Mouse (Mus musculus) midbrain, embryonic 13.5 days (tissue): ENCODE data around the gene Sec23b. TPM values are rescaled to one million over a fixed set of nuclear protein-coding genes. Genes with fewer than 3 reads are reported as not detected.

Source experiments
- ATAC-seq: fragments of 200-750 bp; cut with Nextera tagmentation; 2 replicates; pipeline ENCODE4 v1.8.0; 2017; ENCODE audit warnings: mild to moderate bottlenecking, moderate TSS enrichment, moderate library complexity
- H3K27ac ChIP-seq: fragments of 300-500 bp; sonication (generic); 2 replicates; pipeline ENCODE4 v1.5.1; 2015; ENCODE audit warnings: inconsistent platforms, mild to moderate bottlenecking, moderate library complexity
- H3K27me3 ChIP-seq: fragments of 300-500 bp; sonication (generic); 2 replicates; pipeline ENCODE4 v1.6.1; 2015; ENCODE audit warnings: mild to moderate bottlenecking, inconsistent platforms
- H3K36me3 ChIP-seq: fragments of 300-500 bp; sonication (generic); 2 replicates; pipeline ENCODE4 v1.6.1; 2015; ENCODE audit warnings: mild to moderate bottlenecking, inconsistent platforms
- H3K4me1 ChIP-seq: fragments of 300-500 bp; sonication (generic); replicated peaks from 2 replicates; pipeline ENCODE4 v1.6.1; 2015; ENCODE audit warnings: inconsistent platforms
- H3K4me2 ChIP-seq: fragments of 300-500 bp; sonication (generic); replicated peaks from 2 replicates; pipeline ENCODE4 v1.6.1; 2015; ENCODE audit warnings: moderate library complexity, mild to moderate bottlenecking, inconsistent platforms
- H3K4me3 ChIP-seq: fragments of 300-500 bp; sonication (generic); replicated peaks from 2 replicates; pipeline ENCODE4 v1.5.1; 2015; ENCODE audit warnings: mild to moderate bottlenecking, inconsistent platforms
- H3K9ac ChIP-seq: fragments of 300-500 bp; sonication (generic); replicated peaks from 2 replicates; pipeline ENCODE4 v1.6.1; 2015; ENCODE audit warnings: mild to moderate bottlenecking, inconsistent platforms
- H3K9me3 ChIP-seq: fragments of 300-500 bp; sonication (generic); 2 replicates; pipeline ENCODE4 v1.6.1; 2016; ENCODE audit warnings: mild to moderate bottlenecking, inconsistent platforms
- WGBS: fragments of 180-500 bp; shearing (Covaris S2); methylation state at CpG from one replicate; pipeline ENCODE4 v1.1.7; 2015; 5-methylcytosine and 5-hydroxymethylcytosine counted together
- polyA plus RNA-seq: library from polyadenylated mRNA; unstranded; fragments of >200 nt; fragmentation: Nextera tagmentation; extraction: Ambion mirVana; gene quantifications from 2 replicates; pipeline ENCODE4 v1.2.1, GENCODE M21; 2015

Sec23b gene
- polyA plus RNA-seq, 1 experiment from 2014 or later: 81.1 TPM

GRCm38 (mm10) chr2:144617074-144617874 lies 61.2 kb downstream of the Sec23b start:
- Histone ChIP-seq H3K9ac (no peak overlapping the region), H3K4me2 (no peak overlapping the region), H3K4me1 (no peaks in the 10 kb centered on the region), H3K4me3 (no peak overlapping the region), H3K36me3 (no peaks in the 10 kb centered on the region), H3K27me3 (no peaks in the 10 kb centered on the region), H3K9me3 (0 out of 2 replicates have a peak, but pooled peaks cover 6% of the 10 kb centered on the region), H3K27ac (no peak overlapping the region)
- 92% methylated on average over 16 of the region's 16 CpGs for WGBS
- ATAC-seq: no peak

GRCm38 (mm10) chr2:144621491-144621890 lies 65.5 kb downstream of the Sec23b start:
- Histone ChIP-seq H3K4me2 (no peak overlapping the region), H3K9ac (no peak overlapping the region), H3K4me1 (no peaks in the 10 kb centered on the region), H3K27ac (no peak overlapping the region), H3K4me3 (no peak overlapping the region), H3K36me3 (0 out of 2 replicates have a peak, but pooled peaks cover 3% of the 10 kb centered on the region), H3K27me3 (no peaks in the 10 kb centered on the region), H3K9me3 (no peaks in the 10 kb centered on the region)
- no peak for ATAC-seq
- WGBS: 32% methylated on average over 6 of the region's 6 CpGs

GRCm38 (mm10) chr2:144633551-144633950 lies 77.5 kb downstream of the Sec23b start:
- H3K27ac ChIP-seq: no peak overlapping the region
- no peak overlapping the region for H3K9ac ChIP-seq
- H3K4me3 ChIP-seq: no peak overlapping the region
- H3K9me3 ChIP-seq: no peaks in the 10 kb centered on the region
- no peaks in the 10 kb centered on the region for H3K4me1 ChIP-seq
- no peak; the same call in 1 of the 2 replicates for ATAC-seq
- 88% methylated on average over 2 of the region's 2 CpGs for WGBS
- no peak overlapping the region for H3K4me2 ChIP-seq
- peaks cover 6% of the 10 kb centered on the region; the same call in 1 of the 2 replicates for H3K36me3 ChIP-seq
- no peaks in the 10 kb centered on the region for H3K27me3 ChIP-seq

DNA sequence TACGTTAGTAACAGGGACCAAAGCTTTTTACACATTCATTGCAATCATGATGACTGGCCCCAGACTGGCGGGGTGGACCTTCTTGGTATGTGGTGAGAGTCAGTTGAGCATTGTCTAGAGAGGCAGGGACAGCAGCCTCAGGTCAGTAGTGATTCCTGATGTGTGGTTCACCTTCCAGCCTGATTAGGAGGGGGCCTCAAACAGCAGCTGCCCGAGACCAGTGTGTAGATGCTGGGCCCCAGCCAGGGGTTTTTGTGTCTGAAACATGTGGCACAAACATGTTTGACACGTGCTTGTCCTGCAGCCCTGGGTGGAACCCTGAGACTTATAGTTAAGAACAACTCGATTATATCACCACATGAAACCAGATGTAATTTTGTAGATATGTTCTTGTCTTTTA lies 78.2 kb downstream of the Sec23b start:
- Histone ChIP-seq H3K4me1 (no peaks in the 10 kb centered on the region), H3K27me3 (no peaks in the 10 kb centered on the region), H3K4me2 (no peak overlapping the region), H3K9me3 (no peaks in the 10 kb centered on the region), H3K4me3 (no peak overlapping the region), H3K9ac (no peak overlapping the region), H3K36me3 (peaks cover 6% of the 10 kb centered on the region; the same call in 1 of the 2 replicates), H3K27ac (no peak overlapping the region)
- ATAC-seq: no peak
- WGBS: 78% methylated on average over 5 of the region's 5 CpGs

DNA sequence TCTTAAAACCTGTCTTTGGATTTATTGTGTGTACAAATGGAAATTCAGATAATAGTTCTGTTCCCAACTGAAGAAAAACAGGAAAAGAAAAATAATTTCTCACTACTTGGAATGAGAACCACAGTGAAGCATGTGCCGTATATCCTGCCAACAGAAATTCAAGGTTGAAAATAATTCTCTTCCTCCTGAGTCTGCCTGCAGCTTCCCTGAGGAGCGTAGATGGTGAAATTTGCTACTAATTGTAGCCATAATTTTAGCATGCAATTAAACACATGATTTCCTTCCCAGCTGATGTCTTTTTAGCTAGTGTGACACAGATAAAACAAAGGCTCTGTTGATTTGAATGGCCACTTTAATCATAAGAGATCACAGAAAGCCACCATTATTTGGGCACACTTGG lies 78.7 kb downstream of the Sec23b start:
- ATAC-seq: no peak

DNA sequence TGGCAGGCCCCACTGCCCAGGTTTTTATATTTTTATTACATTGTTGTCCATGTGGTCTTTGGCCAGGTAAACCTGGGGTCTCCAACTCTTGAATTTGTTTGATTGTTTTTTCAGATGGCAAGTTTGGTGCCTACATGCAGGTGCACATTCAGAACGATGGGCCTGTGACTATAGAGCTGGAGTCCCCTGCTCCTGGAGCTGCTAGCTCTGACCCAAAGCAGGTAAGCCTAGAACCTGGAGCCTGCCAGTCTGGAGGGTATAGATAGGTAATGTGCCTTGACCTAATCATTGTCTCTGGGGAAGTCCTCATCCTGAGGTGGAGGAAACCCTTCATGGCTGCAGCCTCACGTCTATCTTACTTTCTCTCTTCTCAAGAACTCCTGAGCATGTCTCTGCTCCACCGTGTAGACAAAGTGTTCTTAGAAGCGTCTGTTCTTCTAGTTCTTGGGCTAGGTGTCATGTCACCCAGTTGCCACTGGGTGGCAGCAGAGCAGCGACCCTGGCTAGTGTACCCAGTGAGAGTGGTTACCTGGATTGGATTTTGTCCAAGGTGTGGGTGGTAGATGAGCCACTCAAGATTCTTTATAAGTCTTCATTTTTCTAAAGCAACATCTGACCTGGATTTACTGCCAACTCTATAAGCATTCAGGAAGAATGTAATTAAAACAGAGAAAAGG lies 79.8 kb downstream of the Sec23b start:
- H3K36me3 ChIP-seq: peaks cover 6% of the 10 kb centered on the region; the same call in 1 of the 2 replicates
- no peak overlapping the region for H3K4me2 ChIP-seq
- no peak overlapping the region for H3K4me3 ChIP-seq
- H3K27ac ChIP-seq: 0 out of 2 replicates have a peak overlapping the region, but pooled peaks have one; percentile 25
- no peaks in the 10 kb centered on the region for H3K27me3 ChIP-seq
- peaks cover 5% of the 10 kb centered on the region for H3K4me1 ChIP-seq
- H3K9ac ChIP-seq: no peak overlapping the region
- peak; percentile 73 for ATAC-seq
- 25% methylated on average over 5 of the region's 5 CpGs for WGBS
- no peaks in the 10 kb centered on the region for H3K9me3 ChIP-seq

More for the DNA sequence above, 78.7 kb downstream of the Sec23b start:
- no peak overlapping the region for H3K4me3 ChIP-seq
- H3K4me2 ChIP-seq: no peak overlapping the region
- WGBS: 75% methylated on average over 2 of the region's 2 CpGs
- no peaks in the 10 kb centered on the region for H3K27me3 ChIP-seq
- H3K4me1 ChIP-seq: no peaks in the 10 kb centered on the region
- no peak overlapping the region for H3K9ac ChIP-seq
- peaks cover 6% of the 10 kb centered on the region; the same call in 1 of the 2 replicates for H3K36me3 ChIP-seq
- H3K9me3 ChIP-seq: no peaks in the 10 kb centered on the region
- no peak overlapping the region for H3K27ac ChIP-seq

GRCm38 (mm10) chr2:144637204-144637603 lies 81.2 kb downstream of the Sec23b start:
- H3K9ac ChIP-seq: no peak overlapping the region
- H3K4me3 ChIP-seq: no peak overlapping the region
- no peaks in the 10 kb centered on the region for H3K9me3 ChIP-seq
- H3K4me1 ChIP-seq: peaks cover 5% of the 10 kb centered on the region
- H3K36me3 ChIP-seq: peaks cover 5% of the 10 kb centered on the region; the same call in 1 of the 2 replicates
- no peaks in the 10 kb centered on the region for H3K27me3 ChIP-seq
- H3K4me2 ChIP-seq: no peak overlapping the region
- WGBS: 91% methylated on average over 4 of the region's 4 CpGs
- H3K27ac ChIP-seq: no peak overlapping the region
- ATAC-seq: no peak

DNA sequence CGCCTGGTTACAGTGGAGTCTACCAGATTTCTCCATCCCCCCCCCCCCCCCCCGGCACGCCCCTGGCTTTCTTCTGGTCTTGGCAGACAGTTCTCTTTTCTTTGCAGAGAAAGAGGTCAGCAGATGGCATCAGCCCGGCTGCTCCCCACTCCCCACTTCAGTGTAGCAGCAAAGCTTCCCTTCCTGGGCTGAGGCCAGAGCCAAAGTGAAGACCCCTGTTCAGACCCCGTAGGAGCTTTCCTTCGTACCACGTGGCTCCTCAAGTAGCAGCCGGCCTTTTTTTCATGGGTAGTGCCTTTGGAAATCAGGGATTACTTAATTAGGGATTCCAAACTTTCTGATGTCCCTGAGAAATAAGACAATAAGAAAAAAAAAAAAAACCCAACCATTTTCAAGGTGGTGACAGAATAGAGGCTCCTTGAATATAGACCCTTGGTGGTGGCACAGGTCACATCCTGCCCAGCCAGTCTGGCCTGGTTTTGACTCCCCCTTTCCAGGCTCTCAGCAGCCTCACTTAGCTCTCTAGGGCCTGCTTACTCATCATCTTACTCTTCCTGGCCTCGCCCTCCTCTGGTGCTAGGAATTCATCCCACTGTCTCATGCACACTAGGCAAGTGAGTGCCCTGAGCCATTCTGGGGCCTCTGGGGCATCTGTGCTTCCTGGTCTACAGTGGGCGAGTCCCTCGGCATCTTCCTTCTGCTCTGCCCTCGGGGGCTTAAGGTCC lies 81.8 kb downstream of the Sec23b start:
- WGBS: 83% methylated on average over 12 of the region's 12 CpGs
- no peaks in the 10 kb centered on the region for H3K36me3 ChIP-seq
- no peak overlapping the region for H3K4me3 ChIP-seq
- H3K9ac ChIP-seq: no peak overlapping the region
- H3K4me1 ChIP-seq: peaks cover 5% of the 10 kb centered on the region
- H3K9me3 ChIP-seq: no peaks in the 10 kb centered on the region
- no peaks in the 10 kb centered on the region for H3K27me3 ChIP-seq
- H3K4me2 ChIP-seq: no peak overlapping the region
- ATAC-seq: no peak
- no peak overlapping the region for H3K27ac ChIP-seq

DNA sequence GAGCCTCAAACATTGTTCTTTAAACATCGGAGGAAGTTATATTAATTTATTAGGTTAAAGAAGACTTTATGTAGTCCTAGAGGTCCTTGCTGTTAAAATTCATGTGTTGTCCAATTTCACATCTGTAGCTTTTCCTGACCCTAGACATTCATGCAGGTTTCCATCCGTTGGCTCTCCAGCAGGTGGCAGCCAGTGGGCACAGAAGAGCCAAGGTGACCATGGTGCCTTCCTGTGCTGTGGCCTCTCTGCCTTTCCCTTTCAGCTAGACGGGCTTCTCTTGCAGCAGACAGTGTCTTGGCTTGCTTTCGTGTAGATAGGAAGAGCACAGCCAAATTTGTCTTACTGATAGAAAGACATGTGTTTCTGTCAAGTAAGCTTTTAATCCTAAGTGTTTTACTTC lies 82.7 kb downstream of the Sec23b start:
- 68% methylated on average over 4 of the region's 4 CpGs for WGBS
- no peaks in the 10 kb centered on the region for H3K36me3 ChIP-seq
- no peak overlapping the region for H3K4me3 ChIP-seq
- peaks cover 5% of the 10 kb centered on the region for H3K4me1 ChIP-seq
- no peaks in the 10 kb centered on the region for H3K9me3 ChIP-seq
- no peaks in the 10 kb centered on the region for H3K27me3 ChIP-seq
- H3K4me2 ChIP-seq: no peak overlapping the region
- H3K27ac ChIP-seq: no peak overlapping the region
- no peak overlapping the region for H3K9ac ChIP-seq
- no peak for ATAC-seq

DNA sequence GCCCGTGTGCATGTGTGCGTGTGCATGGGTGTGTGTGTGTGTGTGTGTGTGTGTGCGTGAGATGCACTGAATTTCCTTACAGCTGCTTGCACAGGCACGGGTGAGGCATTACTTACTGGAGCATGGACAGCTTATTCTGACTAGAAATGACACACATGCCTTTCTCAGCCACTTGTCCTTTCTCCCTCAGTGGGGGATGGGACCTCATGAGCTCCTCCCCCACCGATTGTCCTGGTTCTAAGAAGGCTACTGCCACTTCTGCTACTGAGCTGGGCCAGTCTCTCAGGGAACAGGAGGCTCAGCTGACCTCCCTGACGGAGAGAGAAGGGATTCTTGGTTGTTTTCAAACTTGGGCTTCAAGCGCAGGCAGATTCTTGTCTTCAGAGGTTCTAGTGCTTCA lies 84.1 kb downstream of the Sec23b start:
- no peaks in the 10 kb centered on the region for H3K9me3 ChIP-seq
- H3K4me1 ChIP-seq: peaks cover 5% of the 10 kb centered on the region
- no peak for ATAC-seq
- H3K4me3 ChIP-seq: no peak overlapping the region
- no peak overlapping the region for H3K4me2 ChIP-seq
- H3K9ac ChIP-seq: no peak overlapping the region
- 63% methylated on average over 7 of the region's 7 CpGs for WGBS
- H3K36me3 ChIP-seq: no peaks in the 10 kb centered on the region
- no peaks in the 10 kb centered on the region for H3K27me3 ChIP-seq
- no peak overlapping the region for H3K27ac ChIP-seq
